ENCODE assay signal across 8 mouse cellular contexts in genomic region chrX:7604879-7605574, GRCm38 (mm10). TPM values are rescaled to one million over a fixed set of nuclear protein-coding genes. Genes with fewer than 3 reads are reported as not detected.
DNase-seq lines count a peak whose midpoint lies in the region; ATAC-seq lines count a peak whose summit lies in the region.

Gene Ccdc22 (minus strand): TSS chrX:7605517.

- no peak within 1 kb of the TSS for H3K27ac ChIP-seq in brown adipose tissue, adult 24 weeks (replicated peaks; ENCODE audit: low read depth, low read length)
- H3K27ac ChIP-seq in heart, embryonic 14.5 days (replicated peaks in 1 of 2; ENCODE audit: control insufficient read depth in 1 of 2, insufficient read depth in 1 of 2, low read depth in 2 of 2, low read length in 2 of 2) = peak within 1 kb of the TSS in 1 of 2 experiments; percentile 15; a peak in 2 of 4 replicates
- H3K27ac ChIP-seq in liver, embryonic 13.5 days = peak within 1 kb of the TSS; percentile 29; the same call in 1 of the 2 replicates
- no peak within 1 kb of the TSS for H3K27ac ChIP-seq in stomach, embryonic 16.5 days (ENCODE audit: low read length)

- H3K36me3 ChIP-seq in heart, embryonic 14.5 days (ENCODE audit: control insufficient read depth, insufficient read depth, low read length) = 0 out of 2 replicates have a peak, but pooled peaks cover 6% of the 10 kb centered on the region
- 0 out of 2 replicates have a peak, but pooled peaks cover 6% of the 10 kb centered on the region for H3K36me3 ChIP-seq in liver, embryonic 13.5 days
- peaks cover 3% of the 10 kb centered on the region; the same call in 1 of the 2 replicates for H3K36me3 ChIP-seq in stomach, embryonic 16.5 days (ENCODE audit: control insufficient read depth, insufficient read depth, low read length)

- H3K4me1 ChIP-seq in brown adipose tissue, adult 24 weeks (ENCODE audit: control insufficient read depth, insufficient read depth, insufficient read length, low read length) = no peaks in the 10 kb centered on the region
- no peaks in the 10 kb centered on the region; a peak in 1 of 4 replicates for H3K4me1 ChIP-seq in heart, embryonic 14.5 days (ENCODE audit: control insufficient read depth in 2 of 2, insufficient read depth in 2 of 2, low read length in 2 of 2)
- peaks cover 9% of the 10 kb centered on the region; the same call in 1 of the 2 replicates for H3K4me1 ChIP-seq in liver, embryonic 13.5 days (replicated peaks)
- H3K4me1 ChIP-seq in stomach, embryonic 16.5 days (ENCODE audit: control insufficient read depth, insufficient read depth, low read length) = no peaks in the 10 kb centered on the region

- WGBS in heart, embryonic 14.5 days = 19% methylated on average over 28 of the region's 28 CpGs
- 12% methylated on average over 28 of the region's 28 CpGs for WGBS in liver, embryonic 13.5 days (ENCODE audit: insufficient replicate concordance)
- 12% methylated on average over 28 of the region's 28 CpGs for WGBS in stomach, embryonic 16.5 days

- peak within 1 kb of the TSS; percentile 68 for H3K9ac ChIP-seq in heart, embryonic 14.5 days (ENCODE audit: low read length)
- peak within 1 kb of the TSS; percentile 65 for H3K9ac ChIP-seq in liver, embryonic 13.5 days
- H3K9ac ChIP-seq in stomach, embryonic 16.5 days (ENCODE audit: low read length) = peak within 1 kb of the TSS; percentile 72

- H3K9me3 ChIP-seq in heart, embryonic 14.5 days (ENCODE audit: control insufficient read depth, low read length) = no peaks in the 10 kb centered on the region
- no peaks in the 10 kb centered on the region for H3K9me3 ChIP-seq in liver, embryonic 13.5 days (replicated peaks)
- H3K9me3 ChIP-seq in stomach, embryonic 16.5 days (replicated peaks; ENCODE audit: control insufficient read depth, low read length) = no peaks in the 10 kb centered on the region

- peak; percentile 88 for ATAC-seq in heart, embryonic 14.5 days (ENCODE audit: insufficient number of reproducible peaks, insufficient read depth, low FRiP score, low read depth)
- peak; percentile 93 for ATAC-seq in liver, embryonic 13.5 days (ENCODE audit: low read depth)
- peak; percentile 93 for ATAC-seq in stomach, embryonic 16.5 days (ENCODE audit: insufficient read depth, low FRiP score)

- H3K4me2 ChIP-seq in heart, embryonic 14.5 days (ENCODE audit: low read length) = peak within 1 kb of the TSS; percentile 66
- H3K4me2 ChIP-seq in liver, embryonic 13.5 days = peak within 1 kb of the TSS; percentile 70
- peak within 1 kb of the TSS; percentile 55 for H3K4me2 ChIP-seq in stomach, embryonic 16.5 days (ENCODE audit: low read depth, low read length)

- H3K27me3 ChIP-seq in heart, embryonic 14.5 days (ENCODE audit: control insufficient read depth, insufficient read depth, low read length) = no peaks in the 10 kb centered on the region; the same call in 1 of the 2 replicates
- H3K27me3 ChIP-seq in liver, embryonic 13.5 days = peaks cover 8% of the 10 kb centered on the region
- H3K27me3 ChIP-seq in stomach, embryonic 16.5 days (ENCODE audit: control insufficient read depth, insufficient read depth, low read length) = no peaks in the 10 kb centered on the region

- DNase-seq in CD4-positive, CD25-positive, alpha-beta regulatory T cell, adult 2 months (ENCODE audit: low read depth, low spot score) = peak; percentile 87
- DNase-seq in fibroblast of lung, adult 2 months (ENCODE audit: low read depth) = peak; percentile 62
- DNase-seq in kidney, postnatal 14 days = peak; percentile 90
- DNase-seq in liver, embryonic 13.5 days = peak; percentile 74
- DNase-seq in neural tube, embryonic 10.5 days (ENCODE audit: extremely low spot score, low spot score) = peak; percentile 67

- peak within 1 kb of the TSS; percentile 79 for H3K4me3 ChIP-seq in brown adipose tissue, adult 24 weeks (ENCODE audit: insufficient read depth, low read depth, low read length)
- H3K4me3 ChIP-seq in heart, embryonic 14.5 days (ENCODE audit: control insufficient read depth in 1 of 2, insufficient read depth in 1 of 2, low read depth in 1 of 2, low read length in 2 of 2) = peak within 1 kb of the TSS; percentile 51 to 55
- peak within 1 kb of the TSS; percentile 61 for H3K4me3 ChIP-seq in liver, embryonic 13.5 days (replicated peaks)
- peak within 1 kb of the TSS; percentile 56 for H3K4me3 ChIP-seq in stomach, embryonic 16.5 days (replicated peaks; ENCODE audit: low read length)

RNA-seq across cellular contexts. Expression of gene Ccdc22, which starts in this region (rescaled TPM):
- 6.0 and 6.1 TPM in 2 replicates for polyA plus RNA-seq in brown adipose tissue, adult 24 weeks (2012; ENCODE audit: insufficient read depth, insufficient read length, missing spikeins)
- 16.1 and 17.4 TPM in 2 replicates for polyA plus RNA-seq in heart, embryonic 14.5 days (2014; fragmentation: Nextera tagmentation; extraction: Ambion mirVana)
- polyA plus RNA-seq in liver, embryonic 13.5 days (2015; fragmentation: Nextera tagmentation; extraction: Ambion mirVana) = 22.3 and 23.4 TPM in 2 replicates
- polyA plus RNA-seq in stomach, embryonic 16.5 days (2015; fragmentation: Nextera tagmentation; extraction: Ambion mirVana) = 28.5 and 29.6 TPM in 2 replicates
